Mouse (Mus musculus) T-helper 2 cell (primary cell): ENCODE measurements around the gene Rxfp2.

Experiments
- in situ Hi-C: fragments of 300-600 bp; cut with MboI, MseI; formaldehyde crosslinking; loops from one replicate; pipeline ENCODE4 v1.15.1; 2025; ENCODE audit warnings: high pct_unique_total_duplicates

Rxfp2 gene

GRCm38 (mm10) chr5:150018656-150019055 lies at the start of gene Rxfp2:
Gene Rxfp2 (plus strand): TSS chr5:150018675.
- in situ Hi-C loops: no loop called here

GRCm38 (mm10) chr5:149970261-149970660 lies 48.2 kb upstream of the Rxfp2 start:
- in situ Hi-C loops: loop anchor here (25.0 kb wide), 1 partner anchor 1833 kb away; no protein-coding TSS in a partner anchor

GRCm38 (mm10) chr5:149977027-149977426 lies 41.4 kb upstream of the Rxfp2 start:
- in situ Hi-C loops: no loop called here

GRCm38 (mm10) chr5:149983621-149984020 lies 34.9 kb upstream of the Rxfp2 start:
- in situ Hi-C loops: no loop called here

- in situ Hi-C loops: no loop called here
These were observed 23.9 kb upstream of the Rxfp2 start for GRCm38 (mm10) chr5:149994578-149994977.

GRCm38 (mm10) chr5:149996614-149997013 lies 21.9 kb upstream of the Rxfp2 start:
- in situ Hi-C loops: no loop called here

GRCm38 (mm10) chr5:149997321-149998034 lies 21.0 kb upstream of the Rxfp2 start:
- in situ Hi-C loops: no loop called here

GRCm38 (mm10) chr5:149998311-149998710 lies 20.2 kb upstream of the Rxfp2 start:
- in situ Hi-C loops: no loop called here

- in situ Hi-C loops: no loop called here
These were observed 13.1 kb upstream of the Rxfp2 start for GRCm38 (mm10) chr5:150005355-150005754.

- in situ Hi-C loops: no loop called here
These were observed 1.6 kb upstream of the Rxfp2 start for GRCm38 (mm10) chr5:150016861-150017260.

GRCm38 (mm10) chr5:150017672-150018071 lies 803 bp upstream of the Rxfp2 start:
- in situ Hi-C loops: no loop called here

GRCm38 (mm10) chr5:150020851-150021250 lies 2.4 kb downstream of the Rxfp2 start:
- in situ Hi-C loops: no loop called here

- in situ Hi-C loops: no loop called here
These were observed 3.3 kb downstream of the Rxfp2 start for GRCm38 (mm10) chr5:150021805-150022204.

GRCm38 (mm10) chr5:150022556-150022955 lies 4.1 kb downstream of the Rxfp2 start:
- in situ Hi-C loops: no loop called here

- in situ Hi-C loops: no loop called here
These were observed 5.0 kb downstream of the Rxfp2 start for GRCm38 (mm10) chr5:150023476-150023875.

GRCm38 (mm10) chr5:150024188-150024587 lies 5.7 kb downstream of the Rxfp2 start:
- in situ Hi-C loops: no loop called here

GRCm38 (mm10) chr5:150024901-150025300 lies 6.4 kb downstream of the Rxfp2 start:
- in situ Hi-C loops: no loop called here

GRCm38 (mm10) chr5:150025326-150025725 lies 6.9 kb downstream of the Rxfp2 start:
- in situ Hi-C loops: no loop called here

GRCm38 (mm10) chr5:150026509-150027087 lies 8.1 kb downstream of the Rxfp2 start:
- in situ Hi-C loops: no loop called here

- in situ Hi-C loops: no loop called here
These were observed 12.7 kb downstream of the Rxfp2 start for GRCm38 (mm10) chr5:150031201-150031600.

GRCm38 (mm10) chr5:150031634-150032033 lies 13.2 kb downstream of the Rxfp2 start:
- in situ Hi-C loops: no loop called here

GRCm38 (mm10) chr5:150032075-150032492 lies 13.6 kb downstream of the Rxfp2 start:
- in situ Hi-C loops: no loop called here

- in situ Hi-C loops: no loop called here
These were observed 17.8 kb downstream of the Rxfp2 start for GRCm38 (mm10) chr5:150036286-150036685.
